Mouse (Mus musculus) testis, postnatal 10 days (tissue): ENCODE data around the gene Mb.

Experiments
- DNase-seq: peaks from one replicate; pipeline ENCODE4 v3.0.0; 2021; ENCODE audit warnings: low spot score

Mb gene

GRCm38 (mm10) chr15:77050570-77050969 is at the start of gene Mb:
Gene Mb (minus strand): TSS chr15:77050670.
- no peak for DNase-seq

- DNase-seq = no peak
Measured at GRCm38 (mm10) chr15:77099756-77100155, 49.3 kb upstream of the Mb start.

GRCm38 (mm10) chr15:77097358-77097757 is 46.9 kb upstream of the Mb start:
- no peak for DNase-seq

- no peak for DNase-seq
Measured at GRCm38 (mm10) chr15:77095216-77095615, 44.7 kb upstream of the Mb start.

- no peak for DNase-seq
Measured at GRCm38 (mm10) chr15:77094431-77094830, 44.0 kb upstream of the Mb start.

GRCm38 (mm10) chr15:77091394-77091793 is 40.9 kb upstream of the Mb start:
- DNase-seq = no peak

GRCm38 (mm10) chr15:77090531-77090930 is 40.1 kb upstream of the Mb start:
- DNase-seq = no peak

- no peak for DNase-seq
Measured at GRCm38 (mm10) chr15:77089249-77089648, 38.8 kb upstream of the Mb start.

- no peak for DNase-seq
Measured at GRCm38 (mm10) chr15:77086488-77086887, 36.0 kb upstream of the Mb start.

GRCm38 (mm10) chr15:77085818-77086217 is 35.3 kb upstream of the Mb start:
- DNase-seq = peak; percentile 62

GRCm38 (mm10) chr15:77081454-77081853 is 31.0 kb upstream of the Mb start:
- peak; percentile 49 for DNase-seq

- DNase-seq = no peak
Measured at GRCm38 (mm10) chr15:77080684-77081254, 30.3 kb upstream of the Mb start.

GRCm38 (mm10) chr15:77079890-77080361 is 29.5 kb upstream of the Mb start:
- DNase-seq = no peak

- no peak for DNase-seq
Measured at GRCm38 (mm10) chr15:77079256-77079822, 28.9 kb upstream of the Mb start.

GRCm38 (mm10) chr15:77078786-77079185 is 28.3 kb upstream of the Mb start:
- no peak for DNase-seq

GRCm38 (mm10) chr15:77077906-77078305 is 27.4 kb upstream of the Mb start:
- no peak for DNase-seq

- no peak for DNase-seq
Measured at GRCm38 (mm10) chr15:77076523-77076922, 26.1 kb upstream of the Mb start.

- DNase-seq = no peak
Measured at GRCm38 (mm10) chr15:77072556-77073163, 22.2 kb upstream of the Mb start.

- DNase-seq = peak; percentile 60
Measured at GRCm38 (mm10) chr15:77071501-77071900, 21.0 kb upstream of the Mb start.

- DNase-seq = no peak
Measured at GRCm38 (mm10) chr15:77070745-77071268, 20.3 kb upstream of the Mb start.

- no peak for DNase-seq
Measured at GRCm38 (mm10) chr15:77069019-77069418, 18.5 kb upstream of the Mb start.

- peak; percentile 62 for DNase-seq
Measured at GRCm38 (mm10) chr15:77068439-77068861, 18.0 kb upstream of the Mb start.

GRCm38 (mm10) chr15:77066233-77066632 is 15.8 kb upstream of the Mb start:
- no peak for DNase-seq
